Mouse (Mus musculus) limb, embryonic 11.5 days (tissue): ENCODE data around the gene Ifi203. TPM values are rescaled to one million over a fixed set of nuclear protein-coding genes. Genes with fewer than 3 reads are reported as not detected.
"Not testable (repeated sequence)": the region's sequence is repeated elsewhere in the genome, so short reads cannot be mapped to it uniquely, and the experiment has no call there.

Experiments
- ATAC-seq: fragments of 200-750 bp; cut with Nextera tagmentation; 2 replicates; pipeline ENCODE4 v1.8.0; 2017; ENCODE audit warnings: low read depth; ENCODE audit not compliant: insufficient number of reproducible peaks, low FRiP score, low TSS enrichment
- DNase-seq: peaks from one replicate; pipeline ENCODE4 v3.0.0-alpha.2; 2015; ENCODE audit warnings: low spot score
- H3K27ac ChIP-seq: fragments of 300-500 bp; sonication (generic); replicated peaks from 2 replicates; pipeline ENCODE4 v1.5.1; 2014; ENCODE audit warnings: low read depth, mild to moderate bottlenecking, low read length
- H3K27me3 ChIP-seq: fragments of 300-500 bp; sonication (generic); 2 replicates; pipeline ENCODE4 v1.6.1; 2014; ENCODE audit warnings: mild to moderate bottlenecking, low read length, mixed read lengths; ENCODE audit not compliant: control insufficient read depth, insufficient read depth
- H3K36me3 ChIP-seq: fragments of 300-500 bp; sonication (generic); 2 replicates; pipeline ENCODE4 v1.6.1; 2014; ENCODE audit warnings: mild to moderate bottlenecking, low read length, moderate library complexity, mixed read lengths; ENCODE audit not compliant: control insufficient read depth, insufficient read depth
- H3K4me1 ChIP-seq: fragments of 300-500 bp; sonication (generic); 2 replicates; pipeline ENCODE4 v1.6.1; 2014; ENCODE audit warnings: low read length, mixed read lengths; ENCODE audit not compliant: control insufficient read depth, insufficient read depth
- H3K4me2 ChIP-seq: fragments of 300-500 bp; sonication (generic); 2 replicates; pipeline ENCODE4 v1.6.1; 2014; ENCODE audit warnings: low read depth, mild to moderate bottlenecking, moderate library complexity; ENCODE audit not compliant: severe bottlenecking
- H3K4me3 ChIP-seq: fragments of 300-500 bp; sonication (generic); 2 replicates; pipeline ENCODE4 v1.5.1; 2014; ENCODE audit warnings: low read depth, low read length
- H3K9ac ChIP-seq: fragments of 300-500 bp; sonication (generic); 2 replicates; pipeline ENCODE4 v1.6.1; 2014; ENCODE audit warnings: mild to moderate bottlenecking, low read length
- H3K9me3 ChIP-seq: fragments of 300-500 bp; sonication (generic); 2 replicates; pipeline ENCODE4 v1.6.1; 2016; ENCODE audit warnings: low read length; ENCODE audit not compliant: control insufficient read depth
- WGBS: fragments of 180-500 bp; shearing (Covaris S2); extraction: QIAGEN DNeasy Blood & Tissue Kit; methylation state at CpG from one replicate; pipeline ENCODE4 v1.1.7; 2014; 5-methylcytosine and 5-hydroxymethylcytosine counted together
- polyA plus RNA-seq: library from polyadenylated mRNA; unstranded; fragments of >200 nt; fragmentation: Nextera tagmentation; extraction: Ambion mirVana; gene quantifications from 2 replicates; pipeline ENCODE4 v1.2.1, GENCODE M21; 2014

The Ifi203 gene
- polyA plus RNA-seq, 1 experiment from 2014 or later: 0.04 TPM

DNA sequence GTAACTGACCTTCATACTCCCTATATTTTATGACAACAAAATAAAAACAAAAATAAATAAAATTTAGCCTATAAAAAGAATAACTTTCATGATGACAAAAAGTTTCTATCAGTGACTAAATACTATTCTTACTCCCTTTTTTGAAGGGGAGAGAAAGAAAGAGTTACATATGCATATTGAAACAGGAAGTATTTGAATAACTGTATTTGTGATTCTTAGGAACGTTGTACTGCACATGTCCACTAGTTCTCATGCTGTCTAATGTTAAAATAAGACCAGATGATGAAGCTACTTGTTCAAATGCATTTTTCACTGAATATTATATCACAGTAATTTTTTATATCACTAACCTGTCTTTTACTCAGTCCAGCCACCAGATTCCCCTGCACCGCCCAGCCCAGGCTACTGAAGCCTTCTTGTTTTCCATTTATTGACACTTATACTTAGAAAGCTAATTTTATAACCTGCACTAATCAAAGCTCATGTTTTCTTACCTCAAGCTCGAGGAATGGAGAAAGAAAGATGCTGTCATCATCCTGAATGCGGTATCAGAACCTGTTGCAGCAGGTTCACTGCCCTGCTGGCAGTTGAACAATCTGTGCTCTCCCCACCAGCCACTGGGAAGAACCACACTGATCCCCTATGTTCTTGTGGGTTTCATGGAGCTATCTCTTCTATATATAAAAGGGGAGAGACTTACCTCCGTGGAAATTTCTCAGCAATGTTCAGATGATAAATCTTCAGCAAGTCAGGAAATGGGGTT is 63.1 kb downstream of the Ifi203 start:
- H3K4me2 ChIP-seq, DNase-seq, H3K4me1 ChIP-seq, H3K27ac ChIP-seq, H3K36me3 ChIP-seq, H3K27me3 ChIP-seq, H3K9me3 ChIP-seq, ATAC-seq, H3K4me3 ChIP-seq, H3K9ac ChIP-seq: not testable (repeated sequence)
- WGBS: 71% methylated on average over 5 of the region's 5 CpGs

DNA sequence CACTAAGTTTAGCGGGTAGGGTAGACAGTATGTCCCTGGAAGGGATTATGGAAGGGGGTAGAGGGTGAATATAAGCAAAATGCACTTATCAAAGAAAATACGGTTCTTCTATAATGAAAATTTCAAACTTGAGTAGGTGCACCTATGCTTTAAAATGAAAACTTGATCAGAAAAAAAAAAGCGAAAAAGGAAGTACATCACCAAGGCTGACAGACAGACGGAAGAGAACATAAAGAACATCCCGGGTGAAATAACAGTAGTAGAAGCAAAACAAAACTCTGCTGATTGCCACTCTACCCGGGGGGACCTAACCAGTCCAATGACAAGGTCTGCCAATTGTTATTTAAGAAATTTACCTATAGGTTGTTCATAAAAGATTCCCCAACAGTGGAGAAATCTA is 64.2 kb downstream of the Ifi203 start:
- not testable (repeated sequence) for H3K27me3 ChIP-seq, H3K4me1 ChIP-seq, H3K36me3 ChIP-seq, DNase-seq, H3K9ac ChIP-seq, H3K4me3 ChIP-seq, H3K4me2 ChIP-seq, H3K27ac ChIP-seq, H3K9me3 ChIP-seq, ATAC-seq
- WGBS: 90% methylated on average over 6 of the region's 6 CpGs

DNA sequence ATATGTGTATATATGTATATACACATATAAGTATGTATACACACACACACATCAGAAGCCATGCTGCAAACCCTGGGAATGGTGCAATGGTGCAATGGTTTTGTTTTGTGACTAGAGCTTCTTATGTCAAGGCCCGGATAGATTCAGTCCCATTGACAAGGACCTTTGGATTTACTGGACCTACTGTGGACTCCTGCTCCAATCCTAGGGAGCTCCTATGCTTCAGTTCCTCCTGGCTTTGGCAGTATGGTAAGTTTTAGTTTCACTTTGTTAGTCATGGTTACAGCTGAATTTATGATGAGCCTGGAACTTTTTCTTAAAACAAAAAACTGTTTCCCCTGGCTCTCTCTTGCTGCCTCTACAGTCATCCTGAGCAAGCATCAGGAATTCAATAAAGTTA is 65.3 kb downstream of the Ifi203 start:
- ATAC-seq, H3K4me1 ChIP-seq, H3K9me3 ChIP-seq, H3K36me3 ChIP-seq, H3K27me3 ChIP-seq, H3K4me3 ChIP-seq, H3K27ac ChIP-seq, H3K9ac ChIP-seq, H3K4me2 ChIP-seq, DNase-seq: not testable (repeated sequence)
- 70% methylated on average over 1 of the region's 1 CpGs for WGBS

Other genes with a start within 250 kb of the Ifi203 start
- gene Ifi207, start 200.9 kb downstream of the Ifi203 start, polyA plus RNA-seq: 0.48 and 0.57 TPM in 2 replicates
- gene Ifi204, start 175.7 kb downstream of the Ifi203 start, polyA plus RNA-seq: 0.09 and 0.89 TPM in 2 replicates
- gene Ifi211, start 29.6 kb downstream of the Ifi203 start, polyA plus RNA-seq: 0.16 and 0.18 TPM in 2 replicates
- gene Mndal, start 181 bp downstream of the Ifi203 start, polyA plus RNA-seq: 0.32 and 1.3 TPM in 2 replicates
- gene Ifi202b, start 40.1 kb upstream of the Ifi203 start, polyA plus RNA-seq: not detected in 2 replicates
- not detected in 2 replicates for gene Ifi205, start 89.1 kb upstream of the Ifi203 start, polyA plus RNA-seq
- gene Olfr433, start 98.0 kb upstream of the Ifi203 start, polyA plus RNA-seq: not detected in 2 replicates
- gene Olfr432, start 106.5 kb upstream of the Ifi203 start, polyA plus RNA-seq: not detected in 2 replicates
- gene Olfr430, start 123.9 kb upstream of the Ifi203 start, polyA plus RNA-seq: not detected in 2 replicates
- not detected in 2 replicates for gene Olfr429, start 141.7 kb upstream of the Ifi203 start, polyA plus RNA-seq
- gene Olfr427, start 154.2 kb upstream of the Ifi203 start, polyA plus RNA-seq: not detected in 2 replicates
- not detected in 2 replicates for gene Olfr231, start 178.5 kb upstream of the Ifi203 start, polyA plus RNA-seq
- not detected in 2 replicates for gene Olfr424, start 188.8 kb upstream of the Ifi203 start, polyA plus RNA-seq
- gene Olfr420, start 213.0 kb upstream of the Ifi203 start, polyA plus RNA-seq: not detected in 2 replicates
- gene Spta1, start 230.1 kb upstream of the Ifi203 start, polyA plus RNA-seq: 1.8 and 1.9 TPM in 2 replicates